Mouse (Mus musculus): ENCODE data around the gene Emc7.

GRCm38 (mm10) chr2:112481564-112481963, 26.8 kb downstream of the Emc7 start:
- TF ChIP-seq CTCF (IDR thresholded peaks at IDR 0.05; ENCODE audit: control insufficient read depth, insufficient read depth, insufficient read length) (no peak), CEBPB (IDR thresholded peaks at IDR 0.05; ENCODE audit: low read depth) (no peak), MYOD1 (IDR thresholded peaks at IDR 0.05; ENCODE audit: control insufficient read depth, insufficient read length, low read depth) (no peak), USF1 (IDR thresholded peaks at IDR 0.05; ENCODE audit: low read depth) (no peak)
